Mouse (Mus musculus) intestine, embryonic 15.5 days (tissue): ENCODE data around the gene Zfp981. TPM values are rescaled to one million over a fixed set of nuclear protein-coding genes. Genes with fewer than 3 reads are reported as not detected.

Experiments used
- polyA plus RNA-seq: library from polyadenylated mRNA; unstranded; fragments of >200 nt; fragmentation: Nextera tagmentation; extraction: Ambion mirVana; gene quantifications from 2 replicates; pipeline ENCODE4 v1.2.1, GENCODE M21; 2015

Zfp981 gene
- polyA plus RNA-seq, 1 experiment from 2014 or later: not detected

Other genes starting within 250 kb of the Zfp981 start
- 3.5 and 3.9 TPM in 2 replicates for gene Zfp992, start 53.0 kb upstream of the Zfp981 start, polyA plus RNA-seq
- gene Zfp993, start 108.9 kb downstream of the Zfp981 start, polyA plus RNA-seq: 3.8 and 4.9 TPM in 2 replicates